Mouse (Mus musculus) kidney, postnatal 0 days (tissue): ENCODE measurements around the gene Stx12. TPM values are rescaled to one million over a fixed set of nuclear protein-coding genes. Genes with fewer than 3 reads are reported as not detected.

Experiments
- ATAC-seq: fragments of 200-750 bp; cut with Nextera tagmentation; replicated peaks from 2 replicates; pipeline ENCODE4 v1.8.0; 2017; ENCODE audit warnings: low read depth, moderate number of reproducible peaks, moderate TSS enrichment, moderate library complexity; ENCODE audit not compliant: low FRiP score
- DNase-seq: peaks from one replicate; pipeline ENCODE4 v3.0.0-alpha.2; 2016; ENCODE audit warnings: low spot score
- H3K27ac ChIP-seq: fragments of 300-500 bp; sonication (generic); 2 replicates; pipeline ENCODE4 v1.5.1; 2014; ENCODE audit warnings: mild to moderate bottlenecking
- H3K27me3 ChIP-seq: fragments of 300-500 bp; sonication (generic); 2 replicates; pipeline ENCODE4 v1.6.1; 2014; ENCODE audit warnings: low read length, mixed read lengths; ENCODE audit not compliant: insufficient read depth
- H3K36me3 ChIP-seq: fragments of 300-500 bp; sonication (generic); 2 replicates; pipeline ENCODE4 v1.6.1; 2014; ENCODE audit warnings: low read length, mixed read lengths; ENCODE audit not compliant: insufficient read depth
- H3K4me1 ChIP-seq: fragments of 300-500 bp; sonication (generic); replicated peaks from 2 replicates; pipeline ENCODE4 v1.6.1; 2014; ENCODE audit warnings: antibody characterized with exemption, low read length, mixed read lengths; ENCODE audit not compliant: insufficient read depth
- H3K4me2 ChIP-seq: fragments of 300-500 bp; sonication (generic); 2 replicates; pipeline ENCODE4 v1.6.1; 2014; ENCODE audit warnings: mild to moderate bottlenecking, low read length, moderate library complexity, mixed read lengths
- H3K4me3 ChIP-seq: fragments of 300-500 bp; sonication (generic); replicated peaks from 2 replicates; pipeline ENCODE4 v1.5.1; 2014; ENCODE audit warnings: low read depth, low read length
- H3K9ac ChIP-seq: fragments of 300-500 bp; sonication (generic); 2 replicates; pipeline ENCODE4 v1.6.1; 2014; ENCODE audit warnings: low read depth, low read length
- H3K9me3 ChIP-seq: fragments of 300-500 bp; sonication (generic); replicated peaks from 2 replicates; pipeline ENCODE4 v1.6.1; 2016; ENCODE audit warnings: low read length, inconsistent platforms, mixed read lengths
- CTCF ChIP-seq: IDR thresholded peaks from 2 replicates; pipeline ENCODE4 v1.5.1; 2016; ENCODE audit warnings: antibody characterized with exemption, low read depth, mild to moderate bottlenecking, moderate library complexity
- WGBS: fragments of 180-500 bp; shearing (Covaris S2); extraction: QIAGEN DNeasy Blood & Tissue Kit; methylation state at CpG from one replicate; pipeline ENCODE4 v1.1.7; 2014; 5-methylcytosine and 5-hydroxymethylcytosine counted together
- polyA plus RNA-seq: library from polyadenylated mRNA; unstranded; fragments of >200 nt; fragmentation: Nextera tagmentation; extraction: Ambion mirVana; gene quantifications from 2 replicates; pipeline ENCODE4 v1.2.1, GENCODE M21; 2015

Stx12 gene
- polyA plus RNA-seq, 1 experiment from 2014 or later: 59.5 TPM

GRCm38 (mm10) chr4:132803876-132804275 is 80.4 kb downstream of the Stx12 start:
- ATAC-seq: no peak
- WGBS: 96% methylated on average over 7 of the region's 7 CpGs
- Histone ChIP-seq H3K4me1 (no peaks in the 10 kb centered on the region), H3K9me3 (no peaks in the 10 kb centered on the region), H3K27me3 (no peaks in the 10 kb centered on the region), H3K9ac (no peak overlapping the region), H3K4me3 (no peak overlapping the region), H3K36me3 (no peaks in the 10 kb centered on the region), H3K4me2 (no peak overlapping the region), H3K27ac (no peak overlapping the region)
- no peak for TF ChIP-seq CTCF
- DNase-seq: no peak

Other genes with a start within 250 kb of the Stx12 start
- 12.8 and 15.2 TPM in 2 replicates for gene Eya3, start 245.5 kb downstream of the Stx12 start, polyA plus RNA-seq
- gene Xkr8, start 152.0 kb downstream of the Stx12 start, polyA plus RNA-seq: 4.2 and 4.4 TPM in 2 replicates
- gene Smpdl3b, start 127.3 kb downstream of the Stx12 start, polyA plus RNA-seq: 9.0 and 9.5 TPM in 2 replicates
- gene Rpa2, start 116.2 kb downstream of the Stx12 start, polyA plus RNA-seq: 60.0 and 65.7 TPM in 2 replicates
- 1.0 TPM in 2 replicates for gene Themis2, start 88.1 kb downstream of the Stx12 start, polyA plus RNA-seq
- 37.5 and 37.8 TPM in 2 replicates for gene Ppp1r8, start 41.3 kb downstream of the Stx12 start, polyA plus RNA-seq
- gene Fam76a, start 38.0 kb upstream of the Stx12 start, polyA plus RNA-seq: 44.8 and 47.1 TPM in 2 replicates
- gene Fgr, start 89.6 kb upstream of the Stx12 start, polyA plus RNA-seq: 0.47 and 0.51 TPM in 2 replicates
- 6.4 and 6.7 TPM in 2 replicates for gene Ahdc1, start 126.8 kb upstream of the Stx12 start, polyA plus RNA-seq
- gene Wasf2, start 246.0 kb upstream of the Stx12 start, polyA plus RNA-seq: 98.8 and 113 TPM in 2 replicates